Mouse (Mus musculus) intestine, embryonic 15.5 days (tissue): ENCODE results near the gene Ugt3a1. TPM values are rescaled to one million over a fixed set of nuclear protein-coding genes. Genes with fewer than 3 reads are reported as not detected.

Source experiments
- ATAC-seq: fragments of 200-750 bp; cut with Nextera tagmentation; 2 replicates; pipeline ENCODE4 v1.8.0; 2017; ENCODE audit warnings: moderate TSS enrichment, moderate library complexity
- H3K27ac ChIP-seq: fragments of 300-500 bp; sonication (generic); 2 replicates; pipeline ENCODE4 v1.5.1; 2015; ENCODE audit warnings: mild to moderate bottlenecking, inconsistent platforms
- H3K27me3 ChIP-seq: fragments of 300-500 bp; sonication (generic); replicated peaks from 2 replicates; pipeline ENCODE4 v1.6.1; 2015; ENCODE audit warnings: inconsistent platforms
- H3K36me3 ChIP-seq: fragments of 300-500 bp; sonication (generic); 2 replicates; pipeline ENCODE4 v1.6.1; 2015; ENCODE audit warnings: inconsistent platforms
- H3K4me1 ChIP-seq: fragments of 300-500 bp; sonication (generic); replicated peaks from 2 replicates; pipeline ENCODE4 v1.6.1; 2015; ENCODE audit warnings: inconsistent platforms
- H3K4me2 ChIP-seq: fragments of 300-500 bp; sonication (generic); replicated peaks from 2 replicates; pipeline ENCODE4 v1.6.1; 2015; ENCODE audit warnings: mild to moderate bottlenecking, inconsistent platforms
- H3K4me3 ChIP-seq: fragments of 300-500 bp; sonication (generic); replicated peaks from 2 replicates; pipeline ENCODE4 v1.5.1; 2015; ENCODE audit warnings: inconsistent platforms
- H3K9ac ChIP-seq: fragments of 300-500 bp; sonication (generic); 2 replicates; pipeline ENCODE4 v1.6.1; 2015; ENCODE audit warnings: inconsistent platforms
- H3K9me3 ChIP-seq: fragments of 300-500 bp; sonication (generic); 2 replicates; pipeline ENCODE4 v1.6.1; 2016; ENCODE audit warnings: inconsistent platforms
- WGBS: fragments of 180-500 bp; shearing (Covaris S2); methylation state at CpG from one replicate; pipeline ENCODE4 v1.1.7; 2015; 5-methylcytosine and 5-hydroxymethylcytosine counted together
- polyA plus RNA-seq: library from polyadenylated mRNA; unstranded; fragments of >200 nt; fragmentation: Nextera tagmentation; extraction: Ambion mirVana; gene quantifications from 2 replicates; pipeline ENCODE4 v1.2.1, GENCODE M21; 2015

Gene Ugt3a1
- polyA plus RNA-seq, 1 experiment from 2014 or later: not detected

- H3K27ac ChIP-seq: no peak overlapping the region
- H3K27me3 ChIP-seq: no peaks in the 10 kb centered on the region
- H3K4me3 ChIP-seq: no peak overlapping the region
- no peaks in the 10 kb centered on the region for H3K4me1 ChIP-seq
- no peak overlapping the region for H3K9ac ChIP-seq
- ATAC-seq: no peak
- H3K9me3 ChIP-seq: no peaks in the 10 kb centered on the region
- H3K36me3 ChIP-seq: no peaks in the 10 kb centered on the region
- 81% methylated on average over 3 of the region's 3 CpGs for WGBS
- H3K4me2 ChIP-seq: no peak overlapping the region
These were observed 59.9 kb downstream of the Ugt3a1 start for GRCm38 (mm10) chr15:9336616-9337015.

DNA sequence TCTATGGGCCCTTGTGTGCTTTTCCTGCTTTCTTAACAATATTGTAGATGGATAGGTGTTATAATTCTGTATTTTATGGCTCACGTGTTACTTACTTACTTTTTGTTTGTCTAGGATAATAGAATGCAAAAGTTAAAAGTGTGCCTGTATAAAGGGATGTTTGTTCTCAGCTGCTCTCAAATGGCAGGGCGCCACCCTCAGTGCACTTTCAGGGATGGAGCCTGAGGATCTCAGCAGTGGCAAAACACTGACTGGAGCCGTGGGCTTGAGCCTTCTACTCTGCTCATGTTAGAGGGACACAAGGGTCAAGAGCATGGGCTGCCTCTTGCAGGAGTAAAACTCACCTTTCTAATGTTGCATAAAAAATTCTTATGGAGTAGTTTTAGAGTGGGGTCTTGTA lies 60.3 kb downstream of the Ugt3a1 start:
- no peak overlapping the region for H3K27ac ChIP-seq

GRCm38 (mm10) chr15:9348739-9349138 lies 72.1 kb downstream of the Ugt3a1 start:
- Histone ChIP-seq H3K27ac (no peak overlapping the region), H3K4me2 (no peak overlapping the region), H3K9ac (no peak overlapping the region), H3K4me3 (no peak overlapping the region), H3K4me1 (no peaks in the 10 kb centered on the region), H3K36me3 (no peaks in the 10 kb centered on the region), H3K27me3 (no peaks in the 10 kb centered on the region), H3K9me3 (no peaks in the 10 kb centered on the region)
- WGBS: 50% methylated on average over 3 of the region's 3 CpGs
- ATAC-seq: no peak

More for the DNA sequence above, 60.3 kb downstream of the Ugt3a1 start:
- no peaks in the 10 kb centered on the region for H3K4me1 ChIP-seq
- H3K27me3 ChIP-seq: no peaks in the 10 kb centered on the region
- H3K36me3 ChIP-seq: no peaks in the 10 kb centered on the region
- H3K4me3 ChIP-seq: no peak overlapping the region
- ATAC-seq: no peak
- 63% methylated on average over 3 of the region's 3 CpGs for WGBS
- H3K9me3 ChIP-seq: no peaks in the 10 kb centered on the region
- H3K9ac ChIP-seq: no peak overlapping the region
- H3K4me2 ChIP-seq: no peak overlapping the region

DNA sequence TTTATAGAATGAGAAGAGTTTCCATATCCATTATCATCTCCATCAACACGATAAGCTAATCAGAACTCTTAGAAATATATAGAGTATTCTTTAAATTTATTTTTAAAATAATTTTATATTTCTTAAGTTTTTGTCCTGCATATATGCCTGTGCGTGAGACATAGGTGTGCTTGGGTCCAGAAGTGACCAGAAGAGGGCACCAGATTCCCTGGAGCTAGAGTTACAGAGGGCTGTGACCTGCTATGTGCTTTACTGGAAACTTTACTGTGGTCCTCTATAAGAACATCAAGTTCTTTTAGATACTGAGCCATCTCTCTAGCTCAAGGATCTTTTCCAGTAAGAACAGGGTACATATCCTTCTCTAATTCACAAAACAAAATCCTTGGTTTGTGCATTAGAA lies 86.1 kb downstream of the Ugt3a1 start:
- ATAC-seq: no peak
- 76% methylated on average over 2 of the region's 2 CpGs for WGBS
- no peak overlapping the region for H3K27ac ChIP-seq

More for the DNA sequence above, 86.1 kb downstream of the Ugt3a1 start:
- no peak overlapping the region for H3K4me2 ChIP-seq
- H3K36me3 ChIP-seq: no peaks in the 10 kb centered on the region
- no peaks in the 10 kb centered on the region for H3K9me3 ChIP-seq
- H3K27me3 ChIP-seq: no peaks in the 10 kb centered on the region
- H3K4me1 ChIP-seq: no peaks in the 10 kb centered on the region
- H3K9ac ChIP-seq: no peak overlapping the region
- H3K4me3 ChIP-seq: no peak overlapping the region

Other genes starting within 250 kb of the Ugt3a1 start
- 49.0 and 50.4 TPM in 2 replicates for gene Nadk2, start 205.6 kb upstream of the Ugt3a1 start, polyA plus RNA-seq
- 3.4 and 3.9 TPM in 2 replicates for gene Lmbrd2, start 136.3 kb upstream of the Ugt3a1 start, polyA plus RNA-seq
- 53.8 and 59.5 TPM in 2 replicates for gene Skp2, start 121.5 kb upstream of the Ugt3a1 start, polyA plus RNA-seq
- gene Ugt3a2, start 58.7 kb downstream of the Ugt3a1 start, polyA plus RNA-seq: not detected in 2 replicates
- gene Capsl, start 159.1 kb downstream of the Ugt3a1 start, polyA plus RNA-seq: 3.9 and 4.8 TPM in 2 replicates